Mouse (Mus musculus): Measurements from ENCODE around the gene Hilpda. TPM values are rescaled to one million over a fixed set of nuclear protein-coding genes. Genes with fewer than 3 reads are reported as not detected.

Gene Hilpda
- polyA plus RNA-seq, 1 experiment = 5.5 TPM

GRCm38 (mm10) chr6:29276746-29277145, 4.5 kb downstream of the Hilpda start:
- 90% methylated on average over 5 of the region's 5 CpGs for WGBS
- Histone ChIP-seq H3K4me1 (ENCODE audit: control insufficient read depth, insufficient read depth, insufficient read length, low read length) (peaks cover 2% of the 10 kb centered on the region; the same call in 1 of the 2 replicates), H3K36me3 (ENCODE audit: control insufficient read depth, insufficient read depth, low read length) (no peaks in the 10 kb centered on the region), H3K27ac (ENCODE audit: insufficient read depth, low read depth, low read length) (no peak overlapping the region), H3K4me3 (ENCODE audit: low read depth, low read length) (no peak overlapping the region), H3K27me3 (ENCODE audit: control insufficient read depth, insufficient read depth, low read length) (no peaks in the 10 kb centered on the region)
- TF ChIP-seq POLR2A (IDR thresholded peaks at IDR 0.05; ENCODE audit: low read depth, low read length) (no peak), CTCF (IDR thresholded peaks at IDR 0.05; ENCODE audit: extremely low read depth, insufficient read length, insufficient replicate concordance, low read depth, low read length) (no peak)

GRCm38 (mm10) chr6:29278513-29279267, 6.4 kb downstream of the Hilpda start:
- Histone ChIP-seq H3K4me3 (ENCODE audit: low read depth, low read length) (no peak overlapping the region), H3K36me3 (ENCODE audit: control insufficient read depth, insufficient read depth, low read length) (no peaks in the 10 kb centered on the region), H3K27ac (ENCODE audit: insufficient read depth, low read depth, low read length) (no peak overlapping the region), H3K27me3 (ENCODE audit: control insufficient read depth, insufficient read depth, low read length) (no peaks in the 10 kb centered on the region), H3K4me1 (ENCODE audit: control insufficient read depth, insufficient read depth, insufficient read length, low read length) (no peaks in the 10 kb centered on the region)
- WGBS = 22% methylated on average over 8 of the region's 8 CpGs
- TF ChIP-seq CTCF (IDR thresholded peaks at IDR 0.05; ENCODE audit: extremely low read depth, insufficient read length, insufficient replicate concordance, low read depth, low read length) = no peak; the same call in 1 of the 2 replicates
- TF ChIP-seq POLR2A (IDR thresholded peaks at IDR 0.05; ENCODE audit: low read depth, low read length) = no peak

GRCm38 (mm10) chr6:29279293-29279692, 7.0 kb downstream of the Hilpda start, which contains the start of gene Fam71f2:
TSS of gene Fam71f2 (plus strand) at chr6:29279593.
- WGBS = 83% methylated on average over 8 of the region's 8 CpGs
- no peak for TF ChIP-seq POLR2A (IDR thresholded peaks at IDR 0.05; ENCODE audit: low read depth, low read length)
- TF ChIP-seq CTCF (IDR thresholded peaks at IDR 0.05; ENCODE audit: extremely low read depth, insufficient read length, insufficient replicate concordance, low read depth, low read length) = no peak

GRCm38 (mm10) chr6:29280671-29281070, 8.4 kb downstream of the Hilpda start:
- Histone ChIP-seq H3K27me3 (ENCODE audit: control insufficient read depth, insufficient read depth, low read length) (no peaks in the 10 kb centered on the region), H3K27ac (ENCODE audit: insufficient read depth, low read depth, low read length) (no peak overlapping the region), H3K4me3 (ENCODE audit: low read depth, low read length) (no peak overlapping the region), H3K4me1 (ENCODE audit: control insufficient read depth, insufficient read depth, insufficient read length, low read length) (no peaks in the 10 kb centered on the region), H3K36me3 (ENCODE audit: control insufficient read depth, insufficient read depth, low read length) (no peaks in the 10 kb centered on the region)
- WGBS = 55% methylated on average over 7 of the region's 7 CpGs
- TF ChIP-seq POLR2A (IDR thresholded peaks at IDR 0.05; ENCODE audit: low read depth, low read length) (no peak), CTCF (IDR thresholded peaks at IDR 0.05; ENCODE audit: extremely low read depth, insufficient read length, insufficient replicate concordance, low read depth, low read length) (no peak)

More at GRCm38 (mm10) chr6:29279293-29279692, 7.0 kb downstream of the Hilpda start, which contains the start of gene Fam71f2:
- Histone ChIP-seq H3K4me3 (ENCODE audit: low read depth, low read length) (no peak within 1 kb of the TSS), H3K36me3 (ENCODE audit: control insufficient read depth, insufficient read depth, low read length) (no peaks in the 10 kb centered on the region), H3K27me3 (ENCODE audit: control insufficient read depth, insufficient read depth, low read length) (no peaks in the 10 kb centered on the region), H3K4me1 (ENCODE audit: control insufficient read depth, insufficient read depth, insufficient read length, low read length) (no peaks in the 10 kb centered on the region), H3K27ac (ENCODE audit: insufficient read depth, low read depth, low read length) (no peak within 1 kb of the TSS)

- WGBS = 75% methylated on average over 7 of the region's 7 CpGs
- Histone ChIP-seq H3K36me3 (ENCODE audit: control insufficient read depth, insufficient read depth, low read length) (no peaks in the 10 kb centered on the region), H3K27ac (ENCODE audit: insufficient read depth, low read depth, low read length) (no peak overlapping the region), H3K4me3 (ENCODE audit: low read depth, low read length) (no peak overlapping the region), H3K4me1 (ENCODE audit: control insufficient read depth, insufficient read depth, insufficient read length, low read length) (no peaks in the 10 kb centered on the region), H3K27me3 (ENCODE audit: control insufficient read depth, insufficient read depth, low read length) (no peaks in the 10 kb centered on the region)
- no peak for TF ChIP-seq CTCF (IDR thresholded peaks at IDR 0.05; ENCODE audit: extremely low read depth, insufficient read length, insufficient replicate concordance, low read depth, low read length)
- TF ChIP-seq POLR2A (IDR thresholded peaks at IDR 0.05; ENCODE audit: low read depth, low read length) = no peak
Measured at GRCm38 (mm10) chr6:29286870-29287269, 14.6 kb downstream of the Hilpda start.

- no peaks in the 10 kb centered on the region for H3K4me1 ChIP-seq (ENCODE audit: control insufficient read depth, insufficient read depth, insufficient read length, low read length)
- no peaks in the 10 kb centered on the region for H3K36me3 ChIP-seq (ENCODE audit: control insufficient read depth, insufficient read depth, low read length)
- no peak overlapping the region for H3K27ac ChIP-seq (ENCODE audit: insufficient read depth, low read depth, low read length)
- TF ChIP-seq CTCF (IDR thresholded peaks at IDR 0.05; ENCODE audit: extremely low read depth, insufficient read length, insufficient replicate concordance, low read depth, low read length) (no peak), POLR2A (IDR thresholded peaks at IDR 0.05; ENCODE audit: low read depth, low read length) (no peak)
- no peaks in the 10 kb centered on the region for H3K27me3 ChIP-seq (ENCODE audit: control insufficient read depth, insufficient read depth, low read length)
- no peak overlapping the region for H3K4me3 ChIP-seq (ENCODE audit: low read depth, low read length)
- 64% methylated on average over 6 of the region's 6 CpGs for WGBS
Measured at GRCm38 (mm10) chr6:29287481-29287880, 15.2 kb downstream of the Hilpda start.

- Histone ChIP-seq H3K27me3 (ENCODE audit: control insufficient read depth, insufficient read depth, low read length) (no peaks in the 10 kb centered on the region), H3K36me3 (ENCODE audit: control insufficient read depth, insufficient read depth, low read length) (no peaks in the 10 kb centered on the region), H3K4me1 (ENCODE audit: control insufficient read depth, insufficient read depth, insufficient read length, low read length) (no peaks in the 10 kb centered on the region), H3K27ac (ENCODE audit: insufficient read depth, low read depth, low read length) (no peak overlapping the region), H3K4me3 (ENCODE audit: low read depth, low read length) (no peak overlapping the region)
- TF ChIP-seq POLR2A (IDR thresholded peaks at IDR 0.05; ENCODE audit: low read depth, low read length) = no peak
- no peak for TF ChIP-seq CTCF (IDR thresholded peaks at IDR 0.05; ENCODE audit: extremely low read depth, insufficient read length, insufficient replicate concordance, low read depth, low read length)
- 74% methylated on average over 5 of the region's 5 CpGs for WGBS
Measured at GRCm38 (mm10) chr6:29287944-29288343, 15.7 kb downstream of the Hilpda start.

Data from small intestine, adult 2 months (tissue).